Mouse (Mus musculus) CD8-positive naive resting alpha-beta T cell, adult 2 months (primary cell): Measurements from ENCODE around the gene Ubtf.

Experiments used
- DNase-seq, 2 experiments: peaks; one replicate each; pipeline ENCODE4 v3.0.0; 2022; ENCODE audit warnings: low read depth in 2 of 2, low spot score in 2 of 2

The Ubtf gene

DNA sequence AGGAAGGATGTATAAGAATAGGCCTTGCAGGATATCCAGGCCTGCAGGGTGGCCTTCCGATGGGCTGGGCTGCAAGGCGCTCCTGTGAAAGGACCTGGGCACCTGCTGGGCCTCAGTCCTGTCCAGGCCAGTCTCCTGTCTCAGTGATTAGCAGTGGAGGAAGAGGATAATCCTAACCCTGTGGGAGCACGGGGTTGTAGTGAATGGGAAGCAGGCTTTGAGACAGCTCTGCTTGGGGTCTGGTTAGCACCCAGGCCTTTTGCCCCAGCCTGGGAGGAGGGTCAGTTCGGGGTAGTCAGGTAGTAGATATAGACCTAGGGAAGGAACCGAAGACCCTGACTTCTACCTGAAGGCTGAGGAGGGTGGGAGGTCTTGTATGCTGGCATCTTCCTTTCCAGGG lies 28.1 kb upstream of the Ubtf start:
- DNase-seq, result no peak

DNA sequence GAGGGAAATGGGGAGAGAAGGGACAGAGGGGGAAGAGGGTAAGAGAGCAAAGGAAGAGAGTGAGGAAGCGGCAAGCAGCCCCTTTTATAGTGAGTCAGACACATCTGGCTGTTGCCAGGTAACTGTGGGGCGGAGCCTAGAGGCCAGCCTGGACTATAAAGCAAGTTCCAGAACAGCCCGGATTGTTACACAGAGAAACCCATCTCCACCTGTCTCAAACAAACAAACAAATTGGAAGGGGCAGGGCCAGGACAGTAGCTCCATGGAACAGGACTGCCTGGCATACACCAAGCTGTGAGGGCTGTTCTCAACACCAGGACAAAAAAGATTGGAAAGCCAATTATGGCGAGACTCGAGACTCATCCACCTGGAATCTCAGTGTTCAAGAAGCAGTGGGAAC lies 27.4 kb upstream of the Ubtf start:
- no peak for DNase-seq

DNA sequence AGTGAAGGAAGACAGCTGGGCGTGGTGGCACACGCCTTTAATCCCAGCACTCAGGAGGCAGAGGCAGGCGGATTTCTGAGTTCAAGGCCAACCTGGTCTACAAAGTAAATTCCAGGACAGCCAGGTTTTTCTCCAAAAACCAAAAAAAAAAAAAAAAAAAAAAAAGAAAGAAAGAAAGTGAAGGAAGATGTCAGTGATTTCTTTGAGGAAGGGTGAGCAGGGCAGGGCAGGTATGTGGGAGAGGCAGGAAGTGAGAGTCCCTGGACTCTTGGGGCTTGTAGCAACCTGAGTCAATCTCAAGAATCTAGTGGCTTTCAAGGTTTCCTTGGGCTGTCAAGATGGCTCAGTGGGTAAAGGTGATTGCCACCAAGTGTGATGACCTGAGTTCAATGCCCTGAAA lies 24.9 kb upstream of the Ubtf start:
- no peak for DNase-seq

DNA sequence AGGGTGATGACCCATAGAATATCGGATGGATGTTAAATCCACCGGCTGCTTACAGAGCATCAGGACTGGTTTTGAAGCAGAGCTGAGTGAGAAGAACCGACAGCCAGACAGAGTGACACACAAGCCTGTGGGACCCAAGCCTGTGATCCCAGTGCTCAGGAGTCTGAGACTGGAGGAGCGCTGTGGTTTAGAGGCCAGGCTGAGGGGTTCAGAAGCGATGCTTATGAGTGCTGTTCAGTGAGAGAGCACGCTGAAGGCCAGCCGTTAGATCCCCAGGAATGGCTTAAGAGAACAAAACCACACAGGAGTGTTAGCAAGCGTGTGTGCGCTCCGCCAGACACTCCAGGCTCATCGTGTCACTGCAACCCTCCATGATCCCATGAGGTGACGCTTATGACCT lies 23.2 kb upstream of the Ubtf start:
- no peak for DNase-seq

DNA sequence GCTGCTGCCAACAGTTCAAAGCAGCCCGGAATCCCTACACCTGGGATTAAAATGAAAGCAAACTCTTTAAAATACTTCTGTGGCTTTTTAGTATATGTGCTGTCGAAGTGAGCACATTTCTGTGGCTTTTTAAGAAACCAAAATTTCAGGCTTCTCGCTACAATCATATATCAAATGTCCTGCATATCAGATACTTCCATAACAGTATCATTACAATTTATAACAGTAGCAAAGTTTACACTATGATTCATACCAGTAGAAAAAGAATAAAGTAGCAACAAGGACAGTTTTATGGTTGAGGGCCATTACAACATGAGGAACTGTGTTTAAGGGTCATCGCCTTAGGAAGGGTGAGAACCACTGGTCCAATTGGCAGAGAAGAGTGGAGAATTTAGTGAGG lies 21.6 kb upstream of the Ubtf start:
- DNase-seq, result no peak

DNA sequence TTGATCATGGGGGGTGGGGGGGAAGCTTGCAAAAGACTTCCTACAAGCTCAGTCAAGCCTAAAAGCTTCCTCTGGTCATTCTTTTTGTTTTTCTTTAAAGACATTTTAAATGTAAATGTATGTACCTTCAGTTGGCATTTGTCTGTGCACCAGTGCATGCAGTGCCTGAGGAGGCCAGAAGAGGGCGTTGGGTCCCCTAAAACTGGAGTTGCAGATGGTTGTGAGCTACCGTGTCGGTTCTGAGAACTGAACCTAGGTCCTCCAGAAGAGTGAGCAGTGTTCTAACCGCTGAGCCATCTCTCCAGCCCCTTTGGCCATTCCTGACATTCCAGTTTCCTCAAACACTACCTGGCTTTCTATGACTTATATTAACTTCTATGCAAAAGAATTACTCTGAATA lies 20.1 kb upstream of the Ubtf start:
- DNase-seq, result peak in 1 of 2 experiments; percentile 41

DNA sequence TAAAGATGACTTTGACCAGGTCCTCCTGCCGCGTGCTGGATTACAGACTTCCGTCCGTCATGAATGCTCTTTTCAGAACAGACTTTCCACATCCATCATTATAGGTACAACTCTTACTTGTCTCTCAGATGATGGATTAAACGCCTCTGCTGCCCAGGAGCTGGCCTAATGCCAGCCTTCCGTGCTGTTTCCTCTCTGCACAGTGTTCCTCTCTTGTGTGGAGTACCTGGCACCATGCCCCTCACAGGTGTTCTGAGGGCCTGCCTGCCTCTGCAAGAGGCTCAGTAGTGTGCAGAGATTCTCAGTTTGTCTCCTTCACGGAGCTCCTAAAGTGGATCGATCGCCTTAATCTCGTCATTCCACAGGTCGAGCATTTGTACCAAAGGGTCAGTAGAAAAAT lies 19.7 kb upstream of the Ubtf start:
- DNase-seq, result no peak

DNA sequence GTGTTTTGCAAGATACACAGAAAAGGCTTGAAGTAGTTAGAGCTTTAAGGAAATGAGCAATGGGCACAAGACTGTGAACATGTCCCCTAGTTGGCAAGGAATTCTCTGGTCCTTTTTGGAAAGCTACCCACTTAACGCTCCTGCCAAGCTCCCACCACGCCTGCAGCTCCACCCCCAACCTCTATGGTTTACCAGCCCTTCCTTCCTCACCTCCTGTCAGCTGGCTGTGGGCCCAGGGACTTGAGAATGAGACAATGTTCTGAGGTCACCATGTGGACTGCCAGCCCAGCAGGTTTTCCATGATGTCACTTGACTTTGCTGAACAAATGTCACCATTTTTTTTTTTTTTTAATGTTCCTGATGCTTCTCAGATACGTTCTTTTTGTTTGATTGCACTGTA lies 19.0 kb upstream of the Ubtf start:
- DNase-seq, result no peak

DNA sequence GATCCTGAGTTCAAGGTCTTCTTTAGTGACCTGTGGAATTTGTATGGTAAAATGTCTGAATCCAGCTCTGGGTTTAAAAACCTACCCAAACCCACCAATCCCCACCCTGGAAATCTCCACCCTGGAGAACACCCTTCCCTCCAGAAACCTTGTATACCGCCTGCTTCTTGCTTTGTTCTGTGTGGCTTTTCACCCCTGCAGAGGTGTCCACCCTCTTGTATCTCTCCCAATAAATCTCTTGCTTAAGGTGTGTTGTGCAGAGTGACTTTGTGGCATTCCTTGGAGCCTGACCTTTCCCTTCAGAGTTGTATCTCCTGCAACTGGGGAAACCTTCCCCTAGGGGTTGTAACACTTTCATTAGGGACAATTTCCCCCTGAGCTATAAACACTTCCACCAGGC lies 18.4 kb upstream of the Ubtf start:
- DNase-seq, result no peak

DNA sequence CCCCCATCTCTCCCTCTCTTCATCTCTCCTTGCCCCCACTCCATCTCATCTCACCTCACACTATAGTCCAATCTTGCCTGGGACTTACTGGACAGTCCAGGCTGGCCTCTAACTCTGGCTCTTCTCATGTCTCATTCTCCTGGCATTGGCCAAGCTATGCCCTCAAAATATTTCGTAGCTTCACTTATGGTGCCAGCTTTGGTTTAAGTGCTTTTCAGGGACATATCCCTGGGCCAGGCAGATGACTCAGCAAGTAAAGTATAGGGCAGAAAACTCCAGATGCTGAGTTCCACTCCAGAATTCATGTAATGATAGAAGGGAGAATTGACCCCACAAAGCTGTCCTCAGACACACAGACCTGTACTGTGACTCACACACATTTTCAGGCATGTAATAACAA lies 16.6 kb upstream of the Ubtf start:
- DNase-seq, result no peak

DNA sequence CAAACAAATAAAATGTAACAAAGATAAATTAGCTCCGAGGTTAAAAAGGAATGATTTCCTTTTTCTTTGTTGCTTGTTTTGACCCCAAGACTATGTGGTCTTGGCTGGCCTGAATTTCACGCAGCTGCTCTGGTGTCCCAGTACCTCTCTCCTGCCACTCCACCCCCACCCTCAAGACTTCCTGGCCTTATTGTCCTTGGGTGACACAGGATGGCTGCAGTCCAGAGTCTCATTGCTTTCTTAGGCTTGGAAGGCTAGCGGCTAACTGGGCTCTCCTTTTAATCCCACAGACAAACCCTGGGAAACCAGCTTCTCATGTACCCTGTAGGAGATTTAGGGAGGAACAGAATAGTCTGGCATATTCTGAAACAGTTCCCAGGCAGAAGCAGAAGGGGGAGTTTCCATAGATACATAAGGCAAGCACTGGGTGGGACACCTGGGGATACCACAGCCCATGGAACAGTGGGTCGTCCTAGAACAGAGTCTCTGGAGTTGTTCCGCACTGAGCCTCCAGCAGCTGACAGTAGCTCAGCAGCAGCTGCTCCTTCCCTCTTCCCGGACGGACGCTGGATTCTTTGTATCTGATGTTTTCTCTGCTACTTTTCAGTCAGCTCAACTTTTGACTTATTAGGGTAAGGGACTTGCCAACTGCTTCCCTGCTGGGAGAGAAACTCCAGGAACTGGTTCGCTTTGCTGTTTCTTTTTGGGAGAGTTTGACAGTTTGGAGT lies 15.6 kb upstream of the Ubtf start:
- no peak for DNase-seq

DNA sequence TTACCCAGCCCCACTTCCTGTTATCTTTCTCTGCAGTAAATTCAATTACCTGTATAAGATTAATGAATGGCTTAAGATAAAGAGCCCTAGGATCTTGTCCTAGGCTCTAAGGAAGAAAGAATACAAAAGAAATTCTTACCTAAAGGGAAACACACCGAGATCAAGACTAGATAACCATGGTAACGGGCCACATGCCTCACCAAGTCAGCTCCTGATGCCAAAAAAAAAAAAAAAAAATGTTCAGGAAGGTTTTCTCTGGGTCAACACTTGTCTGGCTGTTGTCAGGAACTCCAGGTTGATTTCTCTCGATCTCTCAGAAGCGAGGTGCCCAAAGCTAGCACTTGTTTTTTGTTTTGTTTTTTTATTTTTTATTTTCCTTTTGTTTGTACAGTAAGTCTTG lies 14.5 kb upstream of the Ubtf start:
- DNase-seq, result no peak

DNA sequence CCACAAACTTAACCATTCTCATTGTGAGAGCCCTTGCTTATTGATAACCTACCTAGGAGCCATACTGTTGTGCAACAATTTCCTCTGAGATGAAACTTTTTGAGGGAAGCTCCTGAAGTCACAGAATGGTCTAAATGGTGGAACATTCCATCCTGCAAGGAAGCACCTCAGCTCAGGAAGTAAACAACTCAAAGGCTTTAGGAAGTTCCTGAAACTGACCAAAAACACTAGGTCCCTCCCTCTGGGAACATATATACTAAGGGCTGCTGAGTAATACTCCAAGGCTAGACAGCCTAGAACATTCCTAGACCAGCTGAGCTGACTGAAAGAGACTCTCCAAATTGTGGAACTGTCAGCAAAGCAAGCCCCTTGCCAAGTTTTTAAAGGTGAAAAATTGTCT lies 13.5 kb upstream of the Ubtf start:
- DNase-seq, result no peak

DNA sequence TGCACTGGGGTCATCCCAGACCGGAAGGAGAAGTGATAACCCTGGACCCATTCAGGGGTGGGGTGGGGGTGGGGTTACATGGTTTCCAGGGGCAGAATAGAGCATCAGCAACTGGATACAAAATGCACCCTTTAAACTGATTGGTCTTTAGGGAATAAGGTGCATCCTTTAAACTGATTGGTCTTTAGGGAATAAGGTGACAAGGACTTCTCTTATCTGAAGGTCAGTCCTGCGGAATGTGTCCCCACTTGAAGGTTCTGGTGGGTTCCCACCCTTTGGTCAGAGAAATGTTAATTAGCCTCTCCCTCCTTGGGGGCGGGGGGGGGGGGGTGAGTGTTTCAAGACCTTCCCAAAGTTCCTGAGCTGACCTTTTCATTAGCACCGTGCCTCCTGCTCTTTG lies 12.3 kb upstream of the Ubtf start:
- DNase-seq, result no peak

DNA sequence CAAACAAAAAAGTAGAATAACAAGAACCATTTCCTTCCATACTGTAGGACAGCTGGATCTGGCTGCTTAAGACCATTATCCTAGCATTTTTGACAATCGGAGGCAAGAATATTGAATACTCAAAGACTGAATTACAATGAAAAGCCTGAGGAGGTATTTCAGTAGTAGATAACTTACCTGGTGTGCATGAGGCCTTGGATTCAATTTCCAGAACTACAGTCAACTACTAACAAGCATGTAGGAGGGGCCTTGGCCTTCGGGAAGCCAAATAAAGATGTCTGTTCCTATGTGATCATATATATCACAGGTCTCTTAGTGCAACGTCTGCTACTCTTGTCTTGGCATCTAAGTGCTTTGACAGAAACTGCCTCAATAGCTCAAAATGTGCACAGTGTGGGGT lies 10.5 kb upstream of the Ubtf start:
- no peak for DNase-seq

DNA sequence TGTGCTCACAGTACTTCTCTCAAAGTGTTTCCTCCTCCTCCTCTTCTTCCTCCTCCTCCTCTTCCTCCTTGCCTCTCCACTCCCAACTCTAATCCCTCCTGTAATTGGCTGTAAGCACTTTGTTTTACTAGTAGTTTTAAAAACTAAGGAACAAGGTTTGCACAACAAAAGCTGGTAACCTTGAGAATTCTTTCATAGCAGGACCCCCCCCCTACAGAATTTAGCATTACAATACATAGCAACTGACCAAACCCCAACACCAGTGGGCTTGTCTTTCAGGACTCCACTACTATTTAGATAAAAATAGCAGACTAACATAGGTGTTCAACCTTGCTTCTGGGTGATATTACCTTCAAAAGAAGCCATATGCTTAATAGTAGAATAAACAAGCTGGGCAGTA lies 10.0 kb upstream of the Ubtf start:
- DNase-seq, result no peak

DNA sequence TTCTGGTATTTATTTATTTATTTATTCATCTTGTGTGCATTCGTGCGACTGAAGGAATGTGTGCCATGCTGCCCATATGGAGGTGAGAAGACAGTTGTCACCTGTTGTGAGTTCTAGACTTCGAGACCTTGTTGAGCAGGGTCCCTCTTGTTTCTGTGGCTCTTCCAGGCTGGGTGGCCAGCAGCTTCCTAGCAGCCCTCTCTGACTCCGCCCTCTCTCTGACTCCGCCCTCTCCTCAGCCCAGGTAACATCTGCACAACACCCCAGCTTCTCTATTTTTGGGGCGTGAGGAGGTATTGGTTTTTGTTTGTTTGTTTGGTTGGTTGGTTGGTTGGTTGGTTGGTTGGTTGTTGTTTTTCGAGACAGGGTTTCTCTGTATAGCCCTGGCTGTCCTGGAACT lies 8.3 kb upstream of the Ubtf start:
- DNase-seq, result no peak

DNA sequence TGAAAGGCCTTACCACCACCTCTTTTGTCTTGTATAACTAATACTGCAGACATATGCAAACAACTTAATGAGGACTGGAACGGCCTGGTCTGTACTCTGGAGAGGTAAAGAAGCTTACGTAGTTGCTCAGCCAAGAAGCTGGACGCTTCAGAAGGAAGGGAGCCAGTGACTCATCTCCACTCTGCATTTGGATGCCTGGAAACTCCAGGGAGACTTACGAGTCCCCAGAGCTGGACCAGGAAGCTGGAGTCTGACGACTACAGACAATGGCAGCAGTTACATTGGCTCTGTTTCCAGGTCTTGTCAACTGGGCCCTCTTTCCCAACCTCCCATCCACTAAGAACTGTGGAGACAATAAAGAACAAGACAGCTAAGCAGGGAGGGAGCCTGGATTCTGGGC lies 7.7 kb upstream of the Ubtf start:
- no peak for DNase-seq

DNA sequence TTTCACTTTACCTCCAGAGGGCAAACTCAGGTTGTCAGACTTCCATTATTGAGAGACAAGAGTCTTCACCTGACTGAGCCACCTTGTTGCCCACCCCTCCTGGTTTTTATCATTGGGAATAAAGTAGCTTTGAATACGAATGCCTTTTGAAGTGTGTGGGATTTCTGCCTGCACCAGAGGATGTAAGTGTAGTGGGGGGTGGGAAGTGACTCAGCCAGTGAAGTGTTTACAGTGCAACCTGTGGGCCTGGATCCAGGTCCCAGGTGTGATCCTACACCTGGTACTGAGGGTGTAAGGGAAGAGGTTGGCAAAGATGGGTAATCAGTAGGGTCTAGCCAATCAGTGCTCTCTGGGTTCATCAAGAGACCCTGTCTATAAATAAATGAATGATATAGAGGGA lies 4.0 kb upstream of the Ubtf start:
- no peak for DNase-seq

DNA sequence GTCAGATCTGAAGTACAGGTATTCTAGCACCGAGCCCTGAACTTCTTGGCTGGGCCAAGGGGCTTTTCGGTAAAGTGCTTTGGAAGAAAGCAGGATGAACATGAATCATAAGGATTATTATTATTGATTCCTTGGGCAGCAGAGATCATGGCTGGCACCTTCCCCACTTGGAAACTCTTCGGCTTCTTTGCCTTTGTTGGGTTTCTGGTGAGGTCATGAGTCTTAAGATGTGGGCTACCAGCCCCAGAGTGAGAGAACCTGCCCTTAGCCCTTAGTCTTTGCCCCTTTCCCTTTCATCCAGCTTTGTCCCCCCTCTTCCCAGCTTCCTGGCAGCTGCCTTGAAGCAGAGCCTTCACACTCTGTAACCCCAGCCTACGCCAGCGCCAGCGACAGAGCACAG lies 2.4 kb upstream of the Ubtf start:
- no peak for DNase-seq

DNA sequence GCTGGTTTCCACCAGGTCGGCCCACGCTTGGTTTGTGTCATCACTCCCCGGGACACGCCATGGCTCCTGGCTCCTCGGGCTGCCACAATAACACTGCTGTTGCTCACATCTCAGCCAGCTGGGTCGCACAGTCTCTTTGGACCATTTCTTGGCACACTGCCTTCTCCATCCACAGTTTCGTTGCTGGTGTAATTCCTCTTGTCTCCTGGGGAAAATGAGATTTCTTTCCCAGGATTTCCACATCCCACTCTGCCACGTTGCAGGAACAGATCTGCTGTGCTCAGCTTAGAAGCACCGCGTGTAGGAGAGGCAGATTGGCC lies 1.1 kb upstream of the Ubtf start:
- DNase-seq, result no peak

DNA sequence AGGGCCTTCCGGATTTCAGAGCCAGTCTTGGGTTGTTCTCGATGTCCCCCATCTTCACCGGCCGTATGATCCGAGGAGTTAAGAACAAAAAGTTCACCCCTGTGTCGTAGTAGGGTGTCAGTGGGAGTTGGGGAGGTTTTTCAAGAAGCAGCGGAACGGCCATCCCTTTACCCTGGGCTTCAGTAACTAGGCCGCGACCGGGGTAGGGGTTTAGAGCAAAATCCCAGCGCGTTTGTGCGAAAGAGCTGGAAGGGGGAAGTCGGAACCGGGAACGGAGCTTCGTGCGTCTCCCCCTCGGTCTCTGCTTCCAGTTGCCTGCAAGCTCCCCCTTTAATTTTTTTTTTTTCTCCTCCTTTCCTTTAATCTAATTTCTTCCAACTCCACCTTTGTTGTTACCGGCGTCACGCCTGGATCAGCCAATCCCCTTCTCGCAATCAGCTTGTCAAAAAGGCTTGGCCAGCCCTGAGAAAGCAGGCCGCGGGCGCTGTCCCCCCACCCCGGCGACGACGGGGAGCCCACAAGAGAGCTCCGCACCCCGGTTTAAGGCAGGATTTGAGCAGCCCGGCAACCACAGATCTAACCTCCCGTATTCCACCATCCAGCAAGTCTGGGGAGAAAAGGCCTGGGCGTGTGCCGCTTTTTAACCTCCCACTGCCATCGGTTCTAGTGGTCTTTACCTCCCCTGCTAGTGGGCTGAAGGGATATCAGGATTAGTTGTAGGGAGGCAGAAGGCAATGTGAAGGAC lies 571 bp upstream of the Ubtf start:
- DNase-seq, result peak; percentile 16 to 52
